Comparison of ENCODE assay signal across 10 mouse cellular contexts in genomic region chr11:19971954-19972750, GRCm38 (mm10). TPM values are rescaled to one million over a fixed set of nuclear protein-coding genes. Genes with fewer than 3 reads are reported as not detected.
DNase-seq lines count a peak whose midpoint lies in the region; ATAC-seq and TF ChIP-seq lines count a peak whose summit lies in the region.
"Had no signal": no experiment of that assay in that cellular context is flagged by ENCODE, and none has a peak within 500 bp of the region (broad histone marks: within the 10 kb centered on the region; RNA-seq: fewer than 3 reads in every experiment).

No protein-coding gene starts in this region.

- peak; percentile 25; the same call in 1 of the 2 replicates for ATAC-seq in heart, embryonic 16.5 days (replicated peaks; ENCODE audit: extremely low read depth, insufficient read depth, low FRiP score)
- ATAC-seq in stomach, postnatal 0 days (ENCODE audit: low FRiP score, low TSS enrichment): peak; percentile 52

- no peaks in the 10 kb centered on the region for H3K27me3 ChIP-seq in heart, embryonic 16.5 days (ENCODE audit: control insufficient read depth, insufficient read depth, low read length)
- no peaks in the 10 kb centered on the region for H3K27me3 ChIP-seq in stomach, postnatal 0 days (ENCODE audit: control insufficient read depth, insufficient read depth, low read length)

- no peak for DNase-seq in heart, postnatal 14 days
- DNase-seq in thymus, postnatal 4 days: peak; percentile 48
- no peak for DNase-seq in thymus, postnatal 36 days
- peak; percentile 62 to 73 for DNase-seq in kidney, adult 8-10 months
- no peak for DNase-seq in stomach, postnatal 0 days (ENCODE audit: low spot score)
- no peak for DNase-seq in right cerebral cortex, postnatal 4 days
- DNase-seq in embryo, embryonic 11 days: no peak
- DNase-seq: adrenal gland, postnatal 25 days; right cerebral cortex, adult 18-20 months had no signal

- H3K9ac ChIP-seq in heart, embryonic 16.5 days (ENCODE audit: low read length): no peak overlapping the region
- no peak overlapping the region for H3K9ac ChIP-seq in stomach, postnatal 0 days (ENCODE audit: low read length)

- WGBS in heart, embryonic 16.5 days: 81% methylated on average over 4 of the region's 4 CpGs
- WGBS in stomach, postnatal 0 days: 69% methylated on average over 4 of the region's 4 CpGs

- no peak overlapping the region for H3K27ac ChIP-seq in heart, embryonic 16.5 days (ENCODE audit: low read length)
- peak overlapping the region; percentile 35; the same call in 1 of the 2 replicates for H3K27ac ChIP-seq in stomach, postnatal 0 days (replicated peaks)

- H3K4me1 ChIP-seq in heart, embryonic 16.5 days (ENCODE audit: control insufficient read depth, insufficient read depth, low read length): peaks cover 13% of the 10 kb centered on the region
- H3K4me1 ChIP-seq in stomach, postnatal 0 days (replicated peaks; ENCODE audit: control insufficient read depth, insufficient read depth): peaks cover 3% of the 10 kb centered on the region; the same call in 1 of the 2 replicates

- no peak for TF ChIP-seq EP300 in stomach, postnatal 0 days (optimal IDR thresholded peaks at IDR 0.05)

- no peak overlapping the region for H3K4me2 ChIP-seq in heart, embryonic 16.5 days (ENCODE audit: low read depth, low read length)
- no peak overlapping the region for H3K4me2 ChIP-seq in stomach, postnatal 0 days (replicated peaks; ENCODE audit: low read depth)

- H3K36me3 ChIP-seq in heart, embryonic 16.5 days (ENCODE audit: control insufficient read depth, insufficient read depth): no peaks in the 10 kb centered on the region
- no peaks in the 10 kb centered on the region for H3K36me3 ChIP-seq in stomach, postnatal 0 days (ENCODE audit: control insufficient read depth, insufficient read depth, low read length)

- peak; percentile 69 for TF ChIP-seq CTCF in stomach, postnatal 0 days (IDR thresholded peaks at IDR 0.05; ENCODE audit: low read depth)

- H3K9me3 ChIP-seq in heart, embryonic 16.5 days (replicated peaks; ENCODE audit: control insufficient read depth, low read length): no peaks in the 10 kb centered on the region
- H3K9me3 ChIP-seq in stomach, postnatal 0 days (ENCODE audit: control insufficient read depth, low read length): no peaks in the 10 kb centered on the region

- intact Hi-C loops in heart, postnatal 14 days (cut with DNase I): loop anchor here (5.0 kb wide), 2 partner anchors 40 to 100 kb away; no protein-coding TSS in a partner anchor

- no peak overlapping the region for H3K4me3 ChIP-seq in heart, embryonic 16.5 days (ENCODE audit: low read length)
- no peak overlapping the region for H3K4me3 ChIP-seq in stomach, postnatal 0 days (ENCODE audit: low read depth, low read length)

RNA-seq across cellular contexts. Expression of gene Spred2, which starts 48.0 kb away (rescaled TPM):
- polyA plus RNA-seq in heart, embryonic 16.5 days (2015; fragmentation: Nextera tagmentation; extraction: Ambion mirVana): 4.1 and 4.5 TPM in 2 replicates
- 10 to 100 TPM; 27.1 to 27.3 TPM for total RNA-seq in heart, postnatal 14 days (2021)
- polyA plus RNA-seq in stomach, postnatal 0 days (2015; fragmentation: Nextera tagmentation; extraction: Ambion mirVana): 3.5 and 3.6 TPM in 2 replicates

Comparison
In these comparisons a context has a peak if more than half of its experiments do, and no peak if none do; other contexts are left out.
1. DNase-seq: peak in thymus, postnatal 4 days (single experiment) and kidney, adult 8-10 months (2 of 2); none in heart, postnatal 14 days (0 of 2), thymus, postnatal 36 days (0 of 2), stomach, postnatal 0 days (single experiment), right cerebral cortex, postnatal 4 days (single experiment) and embryo, embryonic 11 days (single experiment).